Mouse (Mus musculus): ENCODE data around the gene Vangl1. TPM values are rescaled to one million over a fixed set of nuclear protein-coding genes. Genes with fewer than 3 reads are reported as not detected.
A peak's percentile ranks its signal among the peaks of the same experiment; 100 is the strongest.

The Vangl1 gene
- total and polyA plus RNA-seq, 2 experiments from 2014 or later, result 7.1 to 16.8 TPM

GRCm38 (mm10) chr3:102203131-102203530 lies 1.4 kb downstream of the Vangl1 start:
- H3K9me3 ChIP-seq (ENCODE audit: low read length), result no peaks in the 10 kb centered on the region
- ATAC-seq (ENCODE audit: low FRiP score) (no peak), DNase-seq (ENCODE audit: low spot score) (no peak)
- TF ChIP-seq CTCF (IDR thresholded peaks at IDR 0.05), result no peak
- WGBS, result 8% methylated on average over 7 of the region's 7 CpGs
- H3K9ac ChIP-seq (replicated peaks; ENCODE audit: low read length, poor library complexity, severe bottlenecking), result no peak overlapping the region
- no peaks in the 10 kb centered on the region for H3K36me3 ChIP-seq (ENCODE audit: insufficient read depth, low read length)
- no peak overlapping the region for H3K27ac ChIP-seq (ENCODE audit: low read depth, low read length)
- peak overlapping the region; percentile 69 for H3K4me3 ChIP-seq (ENCODE audit: low read depth, low read length)
- H3K27me3 ChIP-seq (ENCODE audit: insufficient read depth, low read length), result peaks cover 7% of the 10 kb centered on the region; the same call in 1 of the 2 replicates
- H3K4me1 ChIP-seq (ENCODE audit: insufficient read depth, low read length), result peaks cover 9% of the 10 kb centered on the region; the same call in 1 of the 2 replicates
- peak overlapping the region; percentile 98 for H3K4me2 ChIP-seq (ENCODE audit: low read depth, low read length, poor library complexity, severe bottlenecking)

DNA sequence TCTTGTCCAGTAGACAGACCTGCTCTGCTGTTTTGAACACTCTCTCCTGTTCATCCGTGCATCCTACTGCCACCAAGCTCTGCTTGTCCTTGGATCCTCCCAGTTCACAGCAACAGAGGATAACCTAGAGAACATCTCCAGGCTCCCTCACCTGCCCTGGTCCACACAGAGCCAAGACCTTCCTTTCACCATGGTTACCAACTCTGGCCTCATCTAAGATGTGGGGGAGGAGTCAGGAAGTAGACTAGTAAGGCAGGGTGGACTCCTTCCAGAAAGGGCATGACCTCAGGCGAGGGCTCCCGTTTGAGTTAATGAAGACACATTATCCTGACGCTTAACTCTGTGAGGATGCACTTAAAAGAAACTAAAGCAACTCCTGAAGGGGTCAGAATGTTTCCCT lies 4.5 kb downstream of the Vangl1 start:
- Histone ChIP-seq H3K9me3 (ENCODE audit: low read length) (no peaks in the 10 kb centered on the region), H3K4me1 (ENCODE audit: insufficient read depth, low read length) (peaks cover 6% of the 10 kb centered on the region; the same call in 1 of the 2 replicates), H3K4me2 (ENCODE audit: low read depth, low read length, poor library complexity, severe bottlenecking) (no peak overlapping the region), H3K36me3 (ENCODE audit: insufficient read depth, low read length) (no peaks in the 10 kb centered on the region), H3K9ac (replicated peaks; ENCODE audit: low read length, poor library complexity, severe bottlenecking) (no peak overlapping the region), H3K4me3 (ENCODE audit: low read depth, low read length) (no peak overlapping the region), H3K27me3 (ENCODE audit: insufficient read depth, low read length) (no peaks in the 10 kb centered on the region), H3K27ac (ENCODE audit: low read depth, low read length) (no peak overlapping the region)
- 38% methylated on average over 4 of the region's 4 CpGs for WGBS
- ATAC-seq (ENCODE audit: low FRiP score) (no peak), DNase-seq (ENCODE audit: low spot score) (no peak)
- TF ChIP-seq CTCF (IDR thresholded peaks at IDR 0.05), result no peak

DNA sequence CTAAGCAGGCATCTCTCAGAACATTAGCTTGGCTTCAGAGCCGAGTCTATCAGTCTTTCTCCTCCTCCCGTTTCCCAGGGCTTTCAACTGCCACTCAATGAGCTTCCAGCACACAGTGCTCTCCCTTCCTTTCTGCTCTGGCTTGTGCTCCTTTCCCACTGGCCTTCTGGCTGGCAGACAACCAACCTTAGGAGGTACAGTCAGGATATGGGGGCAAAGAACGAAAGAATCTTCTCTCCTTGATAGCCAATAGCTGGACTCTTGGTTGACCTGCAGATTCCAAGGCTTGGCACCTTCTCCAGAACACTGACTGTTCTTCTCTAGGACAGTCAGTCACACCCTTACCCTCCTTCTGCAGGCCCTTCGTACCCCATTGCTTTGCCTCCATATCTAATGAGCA lies 5.3 kb downstream of the Vangl1 start:
- Histone ChIP-seq H3K4me2 (ENCODE audit: low read depth, low read length, poor library complexity, severe bottlenecking) (no peak overlapping the region), H3K27me3 (ENCODE audit: insufficient read depth, low read length) (no peaks in the 10 kb centered on the region), H3K9ac (replicated peaks; ENCODE audit: low read length, poor library complexity, severe bottlenecking) (no peak overlapping the region), H3K27ac (ENCODE audit: low read depth, low read length) (no peak overlapping the region), H3K9me3 (ENCODE audit: low read length) (no peaks in the 10 kb centered on the region), H3K4me1 (ENCODE audit: insufficient read depth, low read length) (peaks cover 9% of the 10 kb centered on the region; the same call in 1 of the 2 replicates), H3K36me3 (ENCODE audit: insufficient read depth, low read length) (no peaks in the 10 kb centered on the region), H3K4me3 (ENCODE audit: low read depth, low read length) (no peak overlapping the region)
- no peak for TF ChIP-seq CTCF (IDR thresholded peaks at IDR 0.05)
- no peak for DNase-seq (ENCODE audit: low spot score)
- no peak for ATAC-seq (ENCODE audit: low FRiP score)
- 49% methylated on average over 4 of the region's 4 CpGs for WGBS

- Histone ChIP-seq H3K9ac (replicated peaks; ENCODE audit: low read length, poor library complexity, severe bottlenecking) (no peak overlapping the region), H3K36me3 (ENCODE audit: insufficient read depth, low read length) (no peaks in the 10 kb centered on the region), H3K4me1 (ENCODE audit: insufficient read depth, low read length) (peaks cover 12% of the 10 kb centered on the region), H3K27ac (ENCODE audit: low read depth, low read length) (no peak overlapping the region), H3K4me3 (ENCODE audit: low read depth, low read length) (no peak overlapping the region), H3K27me3 (ENCODE audit: insufficient read depth, low read length) (no peaks in the 10 kb centered on the region), H3K9me3 (ENCODE audit: low read length) (no peaks in the 10 kb centered on the region), H3K4me2 (ENCODE audit: low read depth, low read length, poor library complexity, severe bottlenecking) (no peak overlapping the region)
- 47% methylated on average over 6 of the region's 6 CpGs for WGBS
- no peak for TF ChIP-seq CTCF (IDR thresholded peaks at IDR 0.05)
- ATAC-seq (ENCODE audit: low FRiP score), result no peak
- no peak for DNase-seq (ENCODE audit: low spot score)
Observed at GRCm38 (mm10) chr3:102198446-102198845, 6.0 kb downstream of the Vangl1 start.

GRCm38 (mm10) chr3:102197746-102198145 lies 6.7 kb downstream of the Vangl1 start:
- ATAC-seq (ENCODE audit: low FRiP score) (no peak), DNase-seq (ENCODE audit: low spot score) (no peak)
- Histone ChIP-seq H3K27me3 (ENCODE audit: insufficient read depth, low read length) (no peaks in the 10 kb centered on the region; the same call in 1 of the 2 replicates), H3K27ac (ENCODE audit: low read depth, low read length) (no peak overlapping the region), H3K36me3 (ENCODE audit: insufficient read depth, low read length) (no peaks in the 10 kb centered on the region), H3K9ac (replicated peaks; ENCODE audit: low read length, poor library complexity, severe bottlenecking) (no peak overlapping the region), H3K4me2 (ENCODE audit: low read depth, low read length, poor library complexity, severe bottlenecking) (no peak overlapping the region), H3K4me3 (ENCODE audit: low read depth, low read length) (no peak overlapping the region), H3K9me3 (ENCODE audit: low read length) (no peaks in the 10 kb centered on the region), H3K4me1 (ENCODE audit: insufficient read depth, low read length) (peaks cover 14% of the 10 kb centered on the region)
- WGBS, result 38% methylated on average over 5 of the region's 5 CpGs
- TF ChIP-seq CTCF (IDR thresholded peaks at IDR 0.05), result no peak

DNA sequence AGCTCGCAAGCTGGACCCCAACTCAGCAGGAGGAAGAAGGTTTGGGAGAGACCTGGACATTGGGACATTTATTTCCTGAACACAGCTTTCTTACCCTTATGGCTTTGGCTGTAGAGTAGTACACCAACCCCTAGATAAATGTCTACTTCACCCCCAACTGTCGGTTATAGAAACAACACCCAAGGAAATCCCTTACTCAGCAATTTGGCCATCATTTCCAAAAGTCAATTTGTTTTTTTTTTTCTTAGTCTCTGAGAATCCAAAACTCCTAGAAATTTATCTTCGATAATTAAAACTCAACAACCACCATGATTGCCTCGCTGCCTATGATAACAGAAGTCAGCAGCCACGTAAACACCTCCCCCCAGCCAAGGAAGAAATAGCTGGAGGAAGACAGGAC lies 7.3 kb downstream of the Vangl1 start:
- H3K9ac ChIP-seq (replicated peaks; ENCODE audit: low read length, poor library complexity, severe bottlenecking), result no peak overlapping the region
- no peaks in the 10 kb centered on the region for H3K9me3 ChIP-seq (ENCODE audit: low read length)
- WGBS, result 91% methylated on average over 5 of the region's 5 CpGs
- no peak overlapping the region for H3K4me3 ChIP-seq (ENCODE audit: low read depth, low read length)
- ATAC-seq (ENCODE audit: low FRiP score), result no peak
- H3K36me3 ChIP-seq (ENCODE audit: insufficient read depth, low read length), result no peaks in the 10 kb centered on the region
- DNase-seq (ENCODE audit: low spot score), result no peak
- H3K27me3 ChIP-seq (ENCODE audit: insufficient read depth, low read length), result no peaks in the 10 kb centered on the region; the same call in 1 of the 2 replicates
- no peak overlapping the region for H3K4me2 ChIP-seq (ENCODE audit: low read depth, low read length, poor library complexity, severe bottlenecking)
- H3K27ac ChIP-seq (ENCODE audit: low read depth, low read length), result no peak overlapping the region
- no peak for TF ChIP-seq CTCF (IDR thresholded peaks at IDR 0.05)
- peaks cover 14% of the 10 kb centered on the region for H3K4me1 ChIP-seq (ENCODE audit: insufficient read depth, low read length)

All from midbrain, postnatal 0 days (tissue).